Mouse (Mus musculus) megakaryocyte, embryonic 14.5 days (primary cell): ENCODE data around the gene Cobll1.

Source experiments
- FLI1 ChIP-seq: IDR thresholded peaks from 2 replicates; pipeline ENCODE4 v1.6.1; 2012; ENCODE audit warnings: low read length, inconsistent platforms, mixed read lengths
- GATA1 ChIP-seq: IDR thresholded peaks from 3 replicates; pipeline ENCODE4 v1.6.1; 2012; ENCODE audit warnings: mixed read lengths, low read length, inconsistent platforms, borderline replicate concordance

- TF ChIP-seq GATA1: no peak
- TF ChIP-seq FLI1: no peak
Measured at GRCm38 (mm10) chr2:65170693-65171456, 68.3 kb downstream of the Cobll1 start.
